Mouse (Mus musculus): ENCODE data around the gene C2cd5.

- TF ChIP-seq CTCF (conservative IDR thresholded peaks at IDR 0.05; ENCODE audit: low read length) (no peak), NANOG (IDR thresholded peaks at IDR 0.05; ENCODE audit: borderline replicate concordance, low read length) (no peak)
Observed at GRCm38 (mm10) chr6:142992099-142992498, 107.8 kb downstream of the C2cd5 start.
